Mouse (Mus musculus) heart, adult 8-10 months (tissue): ENCODE measurements around the gene Pstk. TPM values are rescaled to one million over a fixed set of nuclear protein-coding genes. Genes with fewer than 3 reads are reported as not detected.
"Not testable (repeated sequence)": the region's sequence is repeated elsewhere in the genome, so short reads cannot be mapped to it uniquely, and the experiment has no call there.

ENCODE experiments used
- DNase-seq: peaks from one replicate; pipeline ENCODE4 v3.0.0; 2022; ENCODE audit warnings: low spot score
- total RNA-seq, 4 experiments: library from RNA; stranded (reverse); gene quantifications; 2 replicates each; pipeline ENCODE4 v1.2.4; 2022

The Pstk gene
- total RNA-seq, 4 experiments from 2014 or later: 36.8 to 58.2 (median 47.5) TPM

DNA sequence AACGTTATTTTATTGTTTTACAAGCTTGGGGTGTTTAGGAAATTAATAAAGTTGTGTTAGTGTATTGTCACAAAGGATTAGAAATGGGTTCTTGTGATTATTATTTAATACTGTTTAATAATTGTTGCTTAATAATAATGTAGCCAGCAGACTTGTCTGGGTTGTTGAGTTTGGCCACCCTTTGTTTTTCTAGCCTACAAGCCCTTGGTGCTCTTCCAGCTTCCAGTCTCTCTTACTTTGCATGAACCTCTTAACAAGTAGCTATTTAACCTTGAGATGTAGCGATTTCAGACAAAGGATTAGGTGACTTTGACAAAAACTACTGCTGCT is 41.0 kb downstream of the Pstk start:
- no peak for DNase-seq

DNA sequence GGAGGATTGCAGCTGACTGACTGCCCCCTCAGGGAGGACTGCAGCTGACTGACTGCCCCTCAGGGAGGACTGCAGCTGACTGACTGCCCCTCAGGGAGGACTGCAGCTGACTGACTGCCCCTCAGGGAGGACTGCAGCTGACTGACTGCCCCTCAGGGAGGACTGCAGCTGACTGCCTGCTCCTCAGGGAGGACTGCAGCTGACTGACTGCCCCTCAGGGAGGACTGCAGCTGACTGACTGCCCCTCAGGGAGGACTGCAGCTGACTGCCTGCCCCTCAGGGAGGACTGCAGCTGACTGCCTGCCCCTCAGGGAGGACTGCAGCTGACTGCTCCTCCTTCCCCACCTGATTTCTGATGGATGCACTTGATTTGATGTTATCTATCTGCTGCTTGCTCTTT is 45.8 kb downstream of the Pstk start:
- DNase-seq: not testable (repeated sequence)

DNA sequence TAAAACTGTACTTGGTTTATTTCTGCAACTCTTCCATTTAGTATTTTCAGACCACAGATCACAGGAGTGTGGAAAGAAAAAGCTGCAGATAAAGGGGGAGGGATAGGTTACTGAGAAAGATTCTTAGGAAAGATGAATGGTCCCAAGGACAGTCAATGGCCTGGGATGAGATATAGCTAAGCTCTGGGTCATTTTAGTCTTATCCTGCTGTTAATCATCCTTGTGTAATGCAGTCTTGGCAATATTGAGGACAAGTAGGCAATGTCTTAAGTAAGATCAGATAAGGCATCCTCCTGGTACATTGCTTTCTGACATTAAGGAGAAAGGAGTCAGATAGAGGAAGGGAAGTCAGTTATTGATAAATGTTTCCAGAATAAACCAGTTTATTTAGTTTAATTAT is 46.7 kb downstream of the Pstk start:
- DNase-seq: no peak

DNA sequence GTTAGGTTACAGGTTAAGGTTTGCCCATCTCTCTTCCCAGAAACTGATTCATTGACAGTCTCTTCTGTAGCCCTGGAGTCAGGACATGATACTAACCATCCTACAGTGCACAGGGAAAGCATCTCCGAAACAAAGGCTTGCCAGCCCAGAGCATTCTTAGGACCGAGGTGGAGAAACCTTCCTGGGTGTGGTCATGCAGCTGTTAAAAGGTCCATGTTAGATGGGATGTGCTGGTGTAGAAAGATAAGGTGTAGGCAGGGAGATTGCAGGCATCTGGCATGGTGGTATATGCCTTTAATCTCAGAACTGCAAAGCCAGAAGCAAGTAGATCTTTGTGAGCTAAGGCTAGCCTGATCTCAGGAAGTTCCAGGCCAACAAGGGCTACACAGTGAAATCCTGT is 54.0 kb downstream of the Pstk start:
- no peak for DNase-seq

DNA sequence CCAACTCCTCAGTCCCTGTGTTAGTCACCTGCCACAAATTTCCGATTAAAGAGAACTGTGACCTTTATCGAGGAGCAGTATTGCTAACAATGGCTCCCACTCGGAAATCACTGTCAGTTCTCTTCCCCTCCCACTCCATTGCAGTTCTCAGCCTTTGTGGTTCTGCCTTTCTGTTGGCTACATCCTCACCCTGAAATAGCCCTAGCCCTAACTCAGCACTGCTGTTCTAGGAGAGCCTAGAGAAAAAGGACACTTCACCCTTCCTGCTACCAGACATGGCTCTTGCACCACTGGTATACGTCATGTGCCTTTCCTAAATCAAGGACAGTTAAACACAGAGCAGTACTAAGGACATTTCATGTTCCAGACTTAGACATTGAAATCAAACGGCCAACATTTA is 56.4 kb downstream of the Pstk start:
- no peak for DNase-seq

DNA sequence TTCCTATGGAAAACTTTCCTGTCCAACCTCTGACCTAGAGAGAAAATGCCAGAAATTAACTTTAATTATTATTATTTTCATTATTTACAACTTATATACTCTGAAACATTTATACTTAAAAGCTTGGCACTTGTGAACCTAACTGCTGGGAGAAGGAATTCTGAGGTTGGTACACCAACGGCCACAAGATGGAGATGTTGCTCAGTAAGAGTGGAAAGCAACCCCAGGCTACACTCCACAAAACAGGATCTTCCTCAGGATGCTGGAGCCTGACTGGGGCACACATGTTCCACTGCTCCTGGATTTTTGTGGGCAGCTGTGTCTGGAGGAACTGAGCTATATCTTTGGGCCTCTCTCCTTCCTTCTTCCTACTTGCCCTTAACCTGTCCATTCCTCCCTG is 61.3 kb downstream of the Pstk start:
- DNase-seq: peak; percentile 11

DNA sequence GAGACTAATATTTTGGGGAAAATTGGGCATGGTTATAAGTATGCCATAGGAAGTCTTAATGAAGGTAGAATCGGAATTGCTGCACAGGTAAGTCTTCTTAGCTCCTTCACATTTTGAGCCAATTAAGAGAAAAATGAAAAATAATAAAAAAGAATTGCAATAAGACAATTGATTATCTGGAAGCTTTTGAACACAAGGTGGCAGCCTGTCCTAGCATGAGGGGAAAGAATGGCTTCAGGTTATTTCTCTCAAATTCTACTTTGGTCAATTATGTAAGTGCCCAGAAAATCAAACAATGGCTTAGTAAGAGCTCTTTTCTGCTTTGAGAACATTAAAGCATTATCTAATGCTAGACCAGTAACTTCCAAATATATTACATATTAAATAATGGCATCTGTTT is 63.3 kb downstream of the Pstk start:
- DNase-seq: no peak

DNA sequence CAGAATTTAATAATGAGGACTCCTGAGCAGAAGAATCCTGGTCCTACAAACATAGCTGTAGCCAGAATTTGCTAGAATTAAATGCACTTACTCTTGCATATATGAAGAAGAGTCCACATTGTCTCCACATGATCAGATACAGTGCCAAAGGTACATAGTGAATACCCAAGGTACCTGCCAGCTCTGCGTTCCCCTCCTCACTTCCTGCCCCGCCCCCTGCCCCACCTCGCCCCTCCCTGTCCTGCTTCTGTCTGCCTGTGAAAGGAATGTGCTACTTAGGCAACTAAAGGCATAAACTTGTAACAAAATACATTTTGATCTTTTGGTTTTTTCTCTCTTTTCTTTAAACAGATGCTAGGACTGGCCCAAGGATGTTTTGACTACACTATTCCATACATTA is 66.1 kb downstream of the Pstk start:
- no peak for DNase-seq

Other genes starting within 250 kb of the Pstk start
- gene 4933402N03Rik, start 224.8 kb upstream of the Pstk start, total RNA-seq: not detected
- 10 to 100 TPM in 3 of 4 experiments, 1 to 10 TPM in 1; 9.7 to 13.4 (median 11.5) TPM for gene 5430419D17Rik, start 196.7 kb upstream of the Pstk start, total RNA-seq
- gene Cuzd1, start 48.8 kb upstream of the Pstk start, total RNA-seq: under 1 TPM; 0.32 to 0.88 (median 0.55) TPM
- gene Fam24b, start 41.6 kb upstream of the Pstk start, total RNA-seq: not detected
- not detected for gene Fam24a, start 37.3 kb upstream of the Pstk start, total RNA-seq
- 10 to 100 TPM; 11.8 to 19.8 (median 12.8) TPM for gene 2310057M21Rik, start 8.4 kb upstream of the Pstk start, total RNA-seq
- gene Ikzf5, start 39.4 kb downstream of the Pstk start, total RNA-seq: 10 to 100 TPM; 34.3 to 41.0 (median 36.3) TPM
- gene Acadsb, start 39.5 kb downstream of the Pstk start, total RNA-seq: 100 to 1,000 TPM; 230 to 262 (median 243) TPM
- gene Hmx3, start 171.7 kb downstream of the Pstk start, total RNA-seq: not detected
- not detected for gene Hmx2, start 177.6 kb downstream of the Pstk start, total RNA-seq
- 10 to 100 TPM; 28.6 to 34.8 (median 29.3) TPM for gene Bub3, start 189.1 kb downstream of the Pstk start, total RNA-seq